Mouse (Mus musculus): ENCODE data around the gene Tax1bp3. TPM values are rescaled to one million over a fixed set of nuclear protein-coding genes. Genes with fewer than 3 reads are reported as not detected.
A peak's percentile ranks its signal among the peaks of the same experiment; 100 is the strongest.

Tax1bp3 gene
- total and polyA plus RNA-seq, 2 experiments from 2014 or later = 52.2 to 122 TPM

- DNase-seq = no peak
- no peak overlapping the region for H3K9ac ChIP-seq
- no peaks in the 10 kb centered on the region for H3K9me3 ChIP-seq (ENCODE audit: low read length)
- no peaks in the 10 kb centered on the region for H3K27me3 ChIP-seq (ENCODE audit: insufficient read depth, low read length)
- H3K27ac ChIP-seq (ENCODE audit: low read depth, low read length) = no peak overlapping the region
- H3K4me3 ChIP-seq (ENCODE audit: low read depth, low read length) = no peak overlapping the region
- peaks cover 24% of the 10 kb centered on the region for H3K36me3 ChIP-seq (ENCODE audit: insufficient read depth)
- WGBS = 56% methylated on average over 5 of the region's 5 CpGs
- peaks cover 10% of the 10 kb centered on the region for H3K4me1 ChIP-seq (ENCODE audit: insufficient read depth)
- TF ChIP-seq CTCF (IDR thresholded peaks at IDR 0.05; ENCODE audit: low read depth) = no peak
- H3K4me2 ChIP-seq (ENCODE audit: low read depth) = no peak overlapping the region
- no peak for ATAC-seq
These were observed 4.7 kb upstream of the Tax1bp3 start for GRCm38 (mm10) chr11:73172186-73172585.

GRCm38 (mm10) chr11:73175612-73176011 is 1.3 kb upstream of the Tax1bp3 start:
- WGBS = 52% methylated on average over 8 of the region's 8 CpGs
- peaks cover 20% of the 10 kb centered on the region for H3K4me1 ChIP-seq (ENCODE audit: insufficient read depth)
- peaks cover 24% of the 10 kb centered on the region for H3K36me3 ChIP-seq (ENCODE audit: insufficient read depth)
- H3K9me3 ChIP-seq (ENCODE audit: low read length) = no peaks in the 10 kb centered on the region
- H3K4me3 ChIP-seq (ENCODE audit: low read depth, low read length) = peak overlapping the region; percentile 95
- H3K4me2 ChIP-seq (ENCODE audit: low read depth) = peak overlapping the region; percentile 62
- DNase-seq (no peak), ATAC-seq (no peak)
- H3K27me3 ChIP-seq (ENCODE audit: insufficient read depth, low read length) = no peaks in the 10 kb centered on the region
- TF ChIP-seq CTCF (IDR thresholded peaks at IDR 0.05; ENCODE audit: low read depth) = no peak
- H3K27ac ChIP-seq (ENCODE audit: low read depth, low read length) = no peak overlapping the region
- peak overlapping the region; percentile 71; the same call in 1 of the 2 replicates for H3K9ac ChIP-seq

GRCm38 (mm10) chr11:73176186-73176585 is 697 bp upstream of the Tax1bp3 start:
- TF ChIP-seq CTCF (IDR thresholded peaks at IDR 0.05; ENCODE audit: low read depth) = no peak
- ATAC-seq = no peak
- Histone ChIP-seq H3K4me1 (ENCODE audit: insufficient read depth) (peaks cover 20% of the 10 kb centered on the region), H3K27me3 (ENCODE audit: insufficient read depth, low read length) (no peaks in the 10 kb centered on the region), H3K9ac (peak overlapping the region; percentile 71), H3K9me3 (ENCODE audit: low read length) (no peaks in the 10 kb centered on the region), H3K4me2 (ENCODE audit: low read depth) (peak overlapping the region; percentile 62), H3K36me3 (ENCODE audit: insufficient read depth) (peaks cover 23% of the 10 kb centered on the region), H3K4me3 (ENCODE audit: low read depth, low read length) (peak overlapping the region; percentile 95), H3K27ac (ENCODE audit: low read depth, low read length) (peak overlapping the region; percentile 84)
- under 1% methylated on average over 15 of the region's 15 CpGs for WGBS
- DNase-seq = peak; percentile 15

GRCm38 (mm10) chr11:73177509-73177875 is 609 bp downstream of the Tax1bp3 start:
- peak overlapping the region; percentile 71 for H3K9ac ChIP-seq
- H3K27ac ChIP-seq (ENCODE audit: low read depth, low read length) = peak overlapping the region; percentile 42
- 2% methylated on average over 28 of the region's 28 CpGs for WGBS
- ATAC-seq = peak; percentile 30
- peak overlapping the region; percentile 67 for H3K4me2 ChIP-seq (ENCODE audit: low read depth)
- H3K27me3 ChIP-seq (ENCODE audit: insufficient read depth, low read length) = no peaks in the 10 kb centered on the region
- TF ChIP-seq CTCF (IDR thresholded peaks at IDR 0.05; ENCODE audit: low read depth) = no peak
- peaks cover 19% of the 10 kb centered on the region for H3K36me3 ChIP-seq (ENCODE audit: insufficient read depth)
- H3K4me3 ChIP-seq (ENCODE audit: low read depth, low read length) = peak overlapping the region; percentile 95
- H3K4me1 ChIP-seq (ENCODE audit: insufficient read depth) = peaks cover 20% of the 10 kb centered on the region
- peak; percentile 49 for DNase-seq
- no peaks in the 10 kb centered on the region for H3K9me3 ChIP-seq (ENCODE audit: low read length)

- Histone ChIP-seq H3K27ac (ENCODE audit: low read depth, low read length) (peak overlapping the region; percentile 42; the same call in 1 of the 2 replicates), H3K9ac (peak overlapping the region; percentile 71), H3K27me3 (ENCODE audit: insufficient read depth, low read length) (no peaks in the 10 kb centered on the region), H3K36me3 (ENCODE audit: insufficient read depth) (peaks cover 19% of the 10 kb centered on the region), H3K9me3 (ENCODE audit: low read length) (no peaks in the 10 kb centered on the region), H3K4me2 (ENCODE audit: low read depth) (peak overlapping the region; percentile 67), H3K4me1 (ENCODE audit: insufficient read depth) (peaks cover 20% of the 10 kb centered on the region), H3K4me3 (ENCODE audit: low read depth, low read length) (peak overlapping the region; percentile 95)
- no peak for ATAC-seq
- no peak for DNase-seq
- TF ChIP-seq CTCF (IDR thresholded peaks at IDR 0.05; ENCODE audit: low read depth) = no peak; the same call in 1 of the 2 replicates
- WGBS = 6% methylated on average over 2 of the region's 2 CpGs
These were observed 1.0 kb downstream of the Tax1bp3 start for GRCm38 (mm10) chr11:73177895-73178294.

- DNase-seq (no peak), ATAC-seq (no peak)
- Histone ChIP-seq H3K4me1 (ENCODE audit: insufficient read depth) (no peaks in the 10 kb centered on the region), H3K27me3 (ENCODE audit: insufficient read depth, low read length) (no peaks in the 10 kb centered on the region), H3K4me3 (ENCODE audit: low read depth, low read length) (no peak overlapping the region), H3K27ac (ENCODE audit: low read depth, low read length) (no peak overlapping the region), H3K9me3 (ENCODE audit: low read length) (no peaks in the 10 kb centered on the region), H3K36me3 (ENCODE audit: insufficient read depth) (peaks cover 57% of the 10 kb centered on the region), H3K4me2 (ENCODE audit: low read depth) (no peak overlapping the region), H3K9ac (no peak overlapping the region)
- WGBS = 90% methylated on average over 10 of the region's 10 CpGs
- TF ChIP-seq CTCF (IDR thresholded peaks at IDR 0.05; ENCODE audit: low read depth) = no peak
These were observed 9.2 kb downstream of the Tax1bp3 start for GRCm38 (mm10) chr11:73185872-73186615.

GRCm38 (mm10) chr11:73187231-73187630 is 10.3 kb downstream of the Tax1bp3 start:
- no peaks in the 10 kb centered on the region for H3K27me3 ChIP-seq (ENCODE audit: insufficient read depth, low read length)
- no peak overlapping the region for H3K9ac ChIP-seq
- H3K4me3 ChIP-seq (ENCODE audit: low read depth, low read length) = no peak overlapping the region
- H3K27ac ChIP-seq (ENCODE audit: low read depth, low read length) = no peak overlapping the region
- ATAC-seq (no peak), DNase-seq (no peak)
- 95% methylated on average over 6 of the region's 6 CpGs for WGBS
- H3K4me2 ChIP-seq (ENCODE audit: low read depth) = no peak overlapping the region
- H3K9me3 ChIP-seq (ENCODE audit: low read length) = no peaks in the 10 kb centered on the region
- peaks cover 67% of the 10 kb centered on the region for H3K36me3 ChIP-seq (ENCODE audit: insufficient read depth)
- TF ChIP-seq CTCF (IDR thresholded peaks at IDR 0.05; ENCODE audit: low read depth) = no peak
- H3K4me1 ChIP-seq (ENCODE audit: insufficient read depth) = no peaks in the 10 kb centered on the region
